Mouse (Mus musculus) kidney, postnatal 0 days (tissue): Measurements from ENCODE around the gene Lypd4. TPM values are rescaled to one million over a fixed set of nuclear protein-coding genes. Genes with fewer than 3 reads are reported as not detected.

Experiments used
- ATAC-seq: fragments of 200-750 bp; cut with Nextera tagmentation; replicated peaks from 2 replicates; pipeline ENCODE4 v1.8.0; 2017; ENCODE audit warnings: low read depth, moderate number of reproducible peaks, moderate TSS enrichment, moderate library complexity; ENCODE audit not compliant: low FRiP score
- DNase-seq: peaks from one replicate; pipeline ENCODE4 v3.0.0-alpha.2; 2016; ENCODE audit warnings: low spot score
- H3K27ac ChIP-seq: fragments of 300-500 bp; sonication (generic); 2 replicates; pipeline ENCODE4 v1.5.1; 2014; ENCODE audit warnings: mild to moderate bottlenecking
- H3K27me3 ChIP-seq: fragments of 300-500 bp; sonication (generic); 2 replicates; pipeline ENCODE4 v1.6.1; 2014; ENCODE audit warnings: low read length, mixed read lengths; ENCODE audit not compliant: insufficient read depth
- H3K36me3 ChIP-seq: fragments of 300-500 bp; sonication (generic); 2 replicates; pipeline ENCODE4 v1.6.1; 2014; ENCODE audit warnings: low read length, mixed read lengths; ENCODE audit not compliant: insufficient read depth
- H3K4me1 ChIP-seq: fragments of 300-500 bp; sonication (generic); replicated peaks from 2 replicates; pipeline ENCODE4 v1.6.1; 2014; ENCODE audit warnings: antibody characterized with exemption, low read length, mixed read lengths; ENCODE audit not compliant: insufficient read depth
- H3K4me2 ChIP-seq: fragments of 300-500 bp; sonication (generic); 2 replicates; pipeline ENCODE4 v1.6.1; 2014; ENCODE audit warnings: mild to moderate bottlenecking, low read length, moderate library complexity, mixed read lengths
- H3K4me3 ChIP-seq: fragments of 300-500 bp; sonication (generic); replicated peaks from 2 replicates; pipeline ENCODE4 v1.5.1; 2014; ENCODE audit warnings: low read depth, low read length
- H3K9ac ChIP-seq: fragments of 300-500 bp; sonication (generic); 2 replicates; pipeline ENCODE4 v1.6.1; 2014; ENCODE audit warnings: low read depth, low read length
- H3K9me3 ChIP-seq: fragments of 300-500 bp; sonication (generic); replicated peaks from 2 replicates; pipeline ENCODE4 v1.6.1; 2016; ENCODE audit warnings: low read length, inconsistent platforms, mixed read lengths
- CTCF ChIP-seq: IDR thresholded peaks from 2 replicates; pipeline ENCODE4 v1.5.1; 2016; ENCODE audit warnings: antibody characterized with exemption, low read depth, mild to moderate bottlenecking, moderate library complexity
- WGBS: fragments of 180-500 bp; shearing (Covaris S2); extraction: QIAGEN DNeasy Blood & Tissue Kit; methylation state at CpG from one replicate; pipeline ENCODE4 v1.1.7; 2014; 5-methylcytosine and 5-hydroxymethylcytosine counted together
- polyA plus RNA-seq: library from polyadenylated mRNA; unstranded; fragments of >200 nt; fragmentation: Nextera tagmentation; extraction: Ambion mirVana; gene quantifications from 2 replicates; pipeline ENCODE4 v1.2.1, GENCODE M21; 2015

Lypd4 gene
- polyA plus RNA-seq, 1 experiment from 2014 or later = not detected

DNA sequence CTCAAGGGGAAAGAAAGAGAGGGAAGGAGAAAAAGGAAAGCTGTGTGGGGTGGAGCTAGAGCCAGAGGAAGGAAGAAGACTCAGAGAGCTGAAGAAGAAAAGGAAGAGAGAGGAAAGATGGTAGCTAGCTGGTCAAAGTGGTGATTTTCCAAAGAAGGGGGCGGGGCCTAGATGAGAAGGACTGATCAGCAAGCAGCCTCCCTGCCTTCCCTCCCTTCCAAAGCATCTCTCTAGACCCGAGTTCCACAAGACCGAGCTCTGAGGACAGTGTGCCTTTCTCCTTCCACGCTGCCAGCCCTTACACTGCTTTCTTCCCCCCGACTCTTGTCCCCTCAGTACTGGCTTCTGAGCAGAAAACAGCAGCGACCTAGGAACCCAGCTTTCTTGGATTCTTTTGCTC, 5.6 kb downstream of the Lypd4 start:
- no peak for TF ChIP-seq CTCF
- H3K4me2 ChIP-seq = no peak overlapping the region
- no peaks in the 10 kb centered on the region for H3K36me3 ChIP-seq
- 20% methylated on average over 6 of the region's 6 CpGs for WGBS
- no peak overlapping the region for H3K9ac ChIP-seq
- DNase-seq (no peak), ATAC-seq (no peak)
- H3K9me3 ChIP-seq = no peaks in the 10 kb centered on the region
- no peaks in the 10 kb centered on the region for H3K27me3 ChIP-seq
- no peak overlapping the region for H3K4me3 ChIP-seq
- H3K27ac ChIP-seq = no peak overlapping the region
- no peaks in the 10 kb centered on the region for H3K4me1 ChIP-seq

GRCm38 (mm10) chr7:24862853-24863252, 6.9 kb downstream of the Lypd4 start:
- no peak for TF ChIP-seq CTCF
- no peaks in the 10 kb centered on the region for H3K9me3 ChIP-seq
- H3K27me3 ChIP-seq = no peaks in the 10 kb centered on the region
- 84% methylated on average over 4 of the region's 4 CpGs for WGBS
- H3K4me2 ChIP-seq = no peak overlapping the region
- DNase-seq (no peak), ATAC-seq (no peak)
- H3K27ac ChIP-seq = no peak overlapping the region
- H3K4me1 ChIP-seq = no peaks in the 10 kb centered on the region
- H3K4me3 ChIP-seq = no peak overlapping the region
- H3K9ac ChIP-seq = no peak overlapping the region
- no peaks in the 10 kb centered on the region for H3K36me3 ChIP-seq

- DNase-seq = no peak
- no peak for TF ChIP-seq CTCF
- Histone ChIP-seq H3K9ac (no peak within 1 kb of the TSS), H3K36me3 (no peaks in the 10 kb centered on the region), H3K27me3 (no peaks in the 10 kb centered on the region), H3K4me2 (no peak within 1 kb of the TSS), H3K4me1 (no peaks in the 10 kb centered on the region), H3K9me3 (no peaks in the 10 kb centered on the region), H3K4me3 (no peak within 1 kb of the TSS), H3K27ac (no peak within 1 kb of the TSS)
- ATAC-seq = no peak
- WGBS = 78% methylated on average over 7 of the region's 7 CpGs
Observed at GRCm38 (mm10) chr7:24861913-24862312, 7.8 kb downstream of the Lypd4 start, which contains the start of gene Gm9844. TSS of gene Gm9844 (plus strand) at chr7:24862213.

DNA sequence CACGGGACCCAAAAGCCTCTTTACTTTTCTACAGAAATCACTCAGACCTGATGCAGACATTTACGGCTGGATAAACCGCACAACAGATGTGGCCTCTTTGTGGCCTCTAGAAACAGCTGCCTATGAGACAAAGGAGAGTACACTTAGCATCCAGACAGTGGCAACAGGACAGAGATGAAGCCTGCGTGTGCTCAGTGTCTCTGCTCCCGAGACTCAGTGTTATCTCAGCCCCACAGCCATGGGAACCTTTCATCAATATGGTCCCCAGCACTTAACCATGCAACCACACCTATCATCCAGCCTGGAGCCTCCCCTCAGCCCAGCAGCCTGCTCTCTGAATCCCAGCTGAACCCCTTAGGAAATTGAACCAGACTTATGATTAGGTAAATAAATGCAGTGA, 10.5 kb downstream of the Lypd4 start:
- WGBS = 62% methylated on average over 5 of the region's 5 CpGs
- H3K9me3 ChIP-seq = no peaks in the 10 kb centered on the region
- no peak overlapping the region for H3K27ac ChIP-seq
- H3K4me3 ChIP-seq = no peak overlapping the region
- no peak overlapping the region for H3K9ac ChIP-seq
- DNase-seq (no peak), ATAC-seq (no peak)
- no peaks in the 10 kb centered on the region for H3K27me3 ChIP-seq
- H3K4me1 ChIP-seq = no peaks in the 10 kb centered on the region
- no peak for TF ChIP-seq CTCF
- H3K4me2 ChIP-seq = no peak overlapping the region
- H3K36me3 ChIP-seq = no peaks in the 10 kb centered on the region

- DNase-seq = no peak
- Histone ChIP-seq H3K4me3 (no peak overlapping the region), H3K4me1 (no peaks in the 10 kb centered on the region; the same call in 1 of the 2 replicates), H3K27ac (no peak overlapping the region), H3K4me2 (no peak overlapping the region), H3K9ac (no peak overlapping the region), H3K9me3 (no peaks in the 10 kb centered on the region), H3K27me3 (no peaks in the 10 kb centered on the region), H3K36me3 (no peaks in the 10 kb centered on the region)
- TF ChIP-seq CTCF = no peak
- WGBS = 53% methylated on average over 6 of the region's 6 CpGs
- no peak for ATAC-seq
Observed at GRCm38 (mm10) chr7:24856460-24857120, 13.2 kb downstream of the Lypd4 start.

DNA sequence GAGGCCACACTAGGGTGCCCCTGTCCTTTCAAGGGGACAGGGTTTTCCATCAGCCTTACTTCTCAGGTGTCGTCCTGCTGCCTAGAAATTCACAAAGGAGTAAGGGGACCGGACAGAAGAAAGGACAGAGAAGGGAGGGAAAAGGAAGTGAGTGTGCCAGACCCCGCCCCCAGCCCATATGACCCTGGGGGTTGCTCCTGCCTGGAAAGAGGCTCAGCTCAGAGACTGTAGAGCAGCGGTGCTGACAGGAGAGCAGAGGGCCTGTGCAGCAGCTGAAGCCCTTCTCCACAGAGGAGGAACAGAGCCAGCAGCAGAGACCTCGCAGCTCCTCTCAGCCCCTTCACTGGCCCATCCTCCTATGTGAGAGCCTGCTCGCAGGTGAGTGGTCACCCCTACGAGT, 16.0 kb downstream of the Lypd4 start:
- no peak overlapping the region for H3K9ac ChIP-seq
- WGBS = 25% methylated on average over 7 of the region's 7 CpGs
- no peaks in the 10 kb centered on the region for H3K36me3 ChIP-seq
- H3K4me1 ChIP-seq = no peaks in the 10 kb centered on the region; the same call in 1 of the 2 replicates
- no peak overlapping the region for H3K27ac ChIP-seq
- no peaks in the 10 kb centered on the region for H3K27me3 ChIP-seq
- TF ChIP-seq CTCF = no peak
- DNase-seq = no peak
- H3K4me3 ChIP-seq = no peak overlapping the region
- ATAC-seq = no peak
- no peaks in the 10 kb centered on the region for H3K9me3 ChIP-seq
- H3K4me2 ChIP-seq = no peak overlapping the region

GRCm38 (mm10) chr7:24853233-24853563, 16.5 kb downstream of the Lypd4 start:
- ATAC-seq (no peak), DNase-seq (no peak)
- Histone ChIP-seq H3K36me3 (no peaks in the 10 kb centered on the region), H3K4me3 (no peak overlapping the region), H3K4me2 (no peak overlapping the region), H3K27ac (no peak overlapping the region), H3K9ac (no peak overlapping the region), H3K4me1 (no peaks in the 10 kb centered on the region; the same call in 1 of the 2 replicates), H3K27me3 (no peaks in the 10 kb centered on the region), H3K9me3 (no peaks in the 10 kb centered on the region)
- TF ChIP-seq CTCF = no peak
